Mouse (Mus musculus) naive thymus-derived CD4-positive, alpha-beta T cell, adult 2 months (primary cell): ENCODE measurements at regions not wholly inside any gene's neighbourhood (a gene's known extent, or its start where the extent isn't known, plus 50 kb on each side); places are given as distances from the start of the nearest gene placed in this dataset.

ENCODE experiments used
- DNase-seq: peaks from one replicate; pipeline ENCODE4 v3.0.0-alpha.2; 2011; ENCODE audit warnings: low read depth

DNA sequence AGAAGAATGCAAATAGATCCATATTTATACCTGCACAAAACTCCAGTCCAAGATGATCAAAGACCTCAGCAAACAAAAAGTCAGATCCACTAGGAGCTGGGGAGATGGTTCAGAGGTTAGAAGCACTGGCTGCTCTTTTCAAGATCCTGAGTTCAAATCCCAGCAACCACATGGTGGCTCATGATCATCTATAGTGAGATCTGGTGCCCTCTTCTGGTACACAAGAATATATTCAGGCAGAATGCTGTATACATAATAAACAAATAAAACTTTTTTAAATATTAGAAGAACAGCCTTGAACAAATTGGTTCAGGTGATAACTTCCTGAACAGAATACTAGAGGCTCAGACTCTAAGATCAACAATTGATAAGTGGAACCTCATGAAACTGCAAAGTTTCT lies 83.7 kb downstream of the Hmgn5 start:
- peak; percentile 1 for DNase-seq
